Mouse (Mus musculus): Measurements from ENCODE around the gene Diras2. TPM values are rescaled to one million over a fixed set of nuclear protein-coding genes. Genes with fewer than 3 reads are reported as not detected.
"Not testable (repeated sequence)": the region's sequence is repeated elsewhere in the genome, so short reads cannot be mapped to it uniquely, and the experiment has no call there.

The Diras2 gene
- polyA plus RNA-seq, 1 experiment from 2014 or later, result 2.6 TPM

GRCm38 (mm10) chr13:52510172-52510880 lies 20.8 kb downstream of the Diras2 start:
- Histone ChIP-seq H3K4me3 (no peak overlapping the region), H3K4me1 (no peaks in the 10 kb centered on the region), H3K27ac (replicated peaks) (no peak overlapping the region; the same call in 1 of the 2 replicates), H3K9ac (replicated peaks) (no peak overlapping the region), H3K9me3 (no peaks in the 10 kb centered on the region), H3K27me3 (no peaks in the 10 kb centered on the region), H3K4me2 (replicated peaks) (no peak overlapping the region), H3K36me3 (no peaks in the 10 kb centered on the region)
- 77% methylated on average over 4 of the region's 4 CpGs for WGBS
- no peak for ATAC-seq (replicated peaks)

DNA sequence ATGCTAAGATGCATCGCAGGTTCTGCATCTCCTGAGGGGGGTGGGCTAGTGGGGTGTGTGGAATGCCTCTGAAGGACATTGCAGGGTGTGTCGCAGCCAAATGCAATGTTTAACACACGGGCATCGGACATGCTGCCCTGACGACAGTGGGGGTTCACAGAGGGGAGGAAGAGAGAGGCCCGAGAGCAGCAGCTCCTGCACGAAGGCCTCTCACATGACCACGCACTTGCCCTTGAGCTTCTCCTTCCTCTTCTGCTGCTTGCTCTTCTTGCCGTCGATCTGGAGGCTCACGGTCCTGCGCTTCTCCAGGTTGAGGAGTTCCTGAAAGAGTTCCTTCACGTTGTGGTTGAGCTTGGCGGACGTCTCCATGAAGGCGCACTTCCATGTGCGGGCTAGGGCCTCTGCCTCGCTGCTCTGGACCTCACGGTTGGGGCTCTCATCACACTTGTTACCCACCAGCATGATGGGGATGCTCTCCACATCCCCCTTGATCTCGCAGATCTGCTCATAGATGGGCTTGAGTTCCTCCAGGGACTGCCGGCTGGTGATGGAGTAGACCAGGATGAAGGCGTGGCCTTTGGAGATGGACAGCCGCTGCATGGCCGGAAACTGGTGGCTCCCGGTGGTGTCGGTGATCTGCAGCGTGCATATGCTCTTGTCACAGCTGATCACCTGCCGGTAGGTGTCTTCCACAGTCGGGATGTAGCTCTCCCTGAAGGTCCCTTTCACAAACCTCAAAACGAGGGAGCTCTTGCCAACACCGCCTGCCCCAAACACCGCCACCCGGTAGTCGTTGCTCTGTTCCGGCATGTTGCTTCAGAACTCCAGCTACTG lies 23.4 kb downstream of the Diras2 start:
- Histone ChIP-seq H3K4me1 (no peaks in the 10 kb centered on the region), H3K4me3 (no peak overlapping the region), H3K9me3 (no peaks in the 10 kb centered on the region), H3K4me2 (replicated peaks) (no peak overlapping the region), H3K36me3 (no peaks in the 10 kb centered on the region), H3K27me3 (no peaks in the 10 kb centered on the region), H3K9ac (replicated peaks) (no peak overlapping the region), H3K27ac (replicated peaks) (no peak overlapping the region)
- WGBS, result 92% methylated on average over 35 of the region's 35 CpGs
- ATAC-seq (replicated peaks), result no peak

GRCm38 (mm10) chr13:52506822-52507221 lies 24.3 kb downstream of the Diras2 start:
- H3K36me3 ChIP-seq; H3K4me2 ChIP-seq (replicated peaks); ATAC-seq (replicated peaks); H3K4me3 ChIP-seq; H3K9me3 ChIP-seq; H3K9ac ChIP-seq (replicated peaks); H3K4me1 ChIP-seq; H3K27me3 ChIP-seq; H3K27ac ChIP-seq (replicated peaks): not testable (repeated sequence)
- WGBS, result 83% methylated on average over 3 of the region's 3 CpGs

GRCm38 (mm10) chr13:52505683-52506285 lies 25.3 kb downstream of the Diras2 start:
- H3K36me3 ChIP-seq; H3K4me1 ChIP-seq; H3K9me3 ChIP-seq; H3K9ac ChIP-seq (replicated peaks); H3K27me3 ChIP-seq; H3K4me3 ChIP-seq; H3K4me2 ChIP-seq (replicated peaks); ATAC-seq (replicated peaks); H3K27ac ChIP-seq (replicated peaks): not testable (repeated sequence)
- WGBS, result 85% methylated on average over 5 of the region's 5 CpGs

- no peak overlapping the region for H3K4me3 ChIP-seq
- no peaks in the 10 kb centered on the region for H3K36me3 ChIP-seq
- H3K27me3 ChIP-seq, result no peaks in the 10 kb centered on the region
- peak overlapping the region; percentile 34; the same call in 1 of the 2 replicates for H3K27ac ChIP-seq (replicated peaks)
- no peak overlapping the region for H3K9ac ChIP-seq (replicated peaks)
- H3K9me3 ChIP-seq, result no peaks in the 10 kb centered on the region
- H3K4me2 ChIP-seq (replicated peaks), result no peak overlapping the region
- peaks cover 7% of the 10 kb centered on the region; the same call in 1 of the 2 replicates for H3K4me1 ChIP-seq
- WGBS, result 38% methylated on average over 8 of the region's 8 CpGs
- no peak; the same call in 1 of the 2 replicates for ATAC-seq (replicated peaks)
Measured at GRCm38 (mm10) chr13:52501686-52502085, 29.4 kb downstream of the Diras2 start.

- Histone ChIP-seq H3K4me3 (no peak overlapping the region), H3K36me3 (no peaks in the 10 kb centered on the region), H3K9ac (replicated peaks) (no peak overlapping the region), H3K27ac (replicated peaks) (no peak overlapping the region), H3K4me2 (replicated peaks) (no peak overlapping the region), H3K27me3 (no peaks in the 10 kb centered on the region), H3K4me1 (peaks cover 7% of the 10 kb centered on the region; the same call in 1 of the 2 replicates), H3K9me3 (no peaks in the 10 kb centered on the region)
- no peak for ATAC-seq (replicated peaks)
- 78% methylated on average over 4 of the region's 4 CpGs for WGBS
Measured at GRCm38 (mm10) chr13:52497029-52497550, 34.0 kb downstream of the Diras2 start.

GRCm38 (mm10) chr13:52488821-52489220 lies 42.3 kb downstream of the Diras2 start:
- 80% methylated on average over 7 of the region's 7 CpGs for WGBS
- Histone ChIP-seq H3K27me3 (no peaks in the 10 kb centered on the region), H3K9me3 (no peaks in the 10 kb centered on the region), H3K27ac (replicated peaks) (no peak overlapping the region), H3K4me2 (replicated peaks) (no peak overlapping the region), H3K36me3 (no peaks in the 10 kb centered on the region), H3K4me1 (no peaks in the 10 kb centered on the region), H3K4me3 (no peak overlapping the region), H3K9ac (replicated peaks) (no peak overlapping the region)
- no peak for ATAC-seq (replicated peaks)

DNA sequence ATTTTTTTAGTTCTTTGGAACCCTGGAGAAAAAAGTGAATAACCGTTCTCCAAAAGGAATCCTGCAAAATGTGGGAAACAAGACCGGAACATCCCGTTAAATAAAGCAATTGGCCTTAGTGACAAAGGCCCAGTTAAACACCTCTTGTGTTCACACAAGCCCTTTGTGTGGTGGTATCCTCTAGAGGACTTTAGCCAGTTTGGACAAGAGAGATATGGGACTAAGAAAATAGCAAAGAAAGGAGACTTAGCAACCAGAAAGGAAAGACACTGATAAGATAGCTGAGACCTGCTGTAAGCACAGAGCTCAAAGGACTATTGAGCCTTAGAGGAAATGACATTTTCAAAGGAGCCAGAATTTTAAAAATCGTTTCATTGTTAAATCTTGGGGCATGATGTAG lies 47.0 kb downstream of the Diras2 start:
- Histone ChIP-seq H3K9ac (replicated peaks) (no peak overlapping the region), H3K4me1 (no peaks in the 10 kb centered on the region), H3K27ac (replicated peaks) (no peak overlapping the region), H3K36me3 (no peaks in the 10 kb centered on the region), H3K27me3 (no peaks in the 10 kb centered on the region), H3K4me3 (no peak overlapping the region), H3K9me3 (no peaks in the 10 kb centered on the region), H3K4me2 (replicated peaks) (no peak overlapping the region)
- ATAC-seq (replicated peaks), result no peak
- WGBS, result 79% methylated on average over 4 of the region's 4 CpGs

DNA sequence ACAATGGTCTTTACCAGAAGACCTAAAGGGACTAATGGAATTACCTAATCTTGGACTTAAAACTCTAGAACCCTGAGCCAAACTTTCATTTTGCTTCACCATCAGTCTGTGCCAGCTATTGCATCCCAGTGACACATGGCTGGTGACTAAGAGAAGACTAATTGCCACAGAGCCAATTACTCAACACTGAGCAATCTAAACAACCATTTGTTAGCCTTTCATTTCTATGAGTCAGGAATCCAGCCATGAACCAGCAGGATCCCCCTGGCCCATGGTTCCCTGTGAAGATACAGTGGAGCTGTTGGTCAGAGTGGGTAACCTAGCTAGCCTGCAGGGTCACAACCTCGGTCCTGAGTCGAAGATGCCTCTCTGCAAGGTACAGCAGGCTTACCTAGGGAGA lies 49.3 kb downstream of the Diras2 start:
- no peaks in the 10 kb centered on the region for H3K36me3 ChIP-seq
- no peaks in the 10 kb centered on the region for H3K27me3 ChIP-seq
- H3K9ac ChIP-seq (replicated peaks), result no peak overlapping the region
- H3K4me1 ChIP-seq, result no peaks in the 10 kb centered on the region
- H3K9me3 ChIP-seq, result no peaks in the 10 kb centered on the region
- H3K4me3 ChIP-seq, result no peak overlapping the region
- H3K4me2 ChIP-seq (replicated peaks), result no peak overlapping the region
- WGBS, result 89% methylated on average over 2 of the region's 2 CpGs
- ATAC-seq (replicated peaks), result no peak
- H3K27ac ChIP-seq (replicated peaks), result no peak overlapping the region

DNA sequence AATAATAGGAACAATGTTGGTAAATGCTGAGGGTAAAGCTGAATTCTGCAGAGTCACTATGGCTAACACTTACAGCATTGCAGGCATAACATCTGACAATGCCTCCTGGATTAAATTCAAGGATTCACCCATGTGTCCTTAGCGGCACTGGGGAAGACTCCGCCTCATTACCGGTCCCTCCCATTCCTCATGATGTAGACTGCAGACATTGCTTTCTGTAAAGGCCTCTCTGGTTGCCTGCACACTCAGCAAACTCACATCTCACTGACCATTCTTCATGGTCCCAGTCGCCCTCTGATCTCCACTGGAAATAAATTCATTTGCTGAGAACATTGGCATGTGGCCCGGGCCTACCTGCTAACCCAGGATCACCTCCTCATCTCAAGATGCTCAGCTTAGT lies 51.9 kb downstream of the Diras2 start:
- Histone ChIP-seq H3K4me3 (no peak overlapping the region), H3K9me3 (no peaks in the 10 kb centered on the region), H3K9ac (replicated peaks) (no peak overlapping the region), H3K4me1 (no peaks in the 10 kb centered on the region), H3K27me3 (no peaks in the 10 kb centered on the region), H3K36me3 (no peaks in the 10 kb centered on the region), H3K4me2 (replicated peaks) (no peak overlapping the region), H3K27ac (replicated peaks) (no peak overlapping the region)
- ATAC-seq (replicated peaks), result no peak
- 93% methylated on average over 5 of the region's 5 CpGs for WGBS

DNA sequence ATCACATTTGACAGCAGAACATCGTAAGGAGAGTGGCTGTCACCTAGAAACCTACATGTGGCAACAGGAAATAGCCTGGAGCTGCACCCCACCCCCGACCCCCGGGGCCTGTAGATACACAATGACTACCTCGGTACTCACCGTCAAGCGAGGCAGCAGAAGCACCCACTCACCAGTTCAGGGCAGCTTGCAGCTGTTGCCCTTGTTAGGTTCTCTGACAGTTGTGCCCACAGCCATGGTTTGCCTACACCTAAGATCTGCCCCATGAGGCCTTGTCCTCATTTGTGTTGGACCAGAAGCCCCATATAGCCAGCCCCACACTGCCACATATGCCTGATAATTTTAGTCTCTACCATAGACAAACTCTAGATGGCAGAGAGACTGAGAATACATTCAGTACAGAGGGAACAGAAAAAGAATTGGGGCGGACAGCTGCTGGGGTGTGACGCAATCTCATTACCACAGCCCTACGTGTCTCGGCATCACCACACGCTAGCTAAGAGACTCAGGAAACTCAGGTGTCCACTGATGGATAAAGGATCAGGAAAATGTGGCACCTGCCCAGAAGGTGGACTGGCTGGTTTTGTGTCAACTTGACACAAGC lies 54.0 kb downstream of the Diras2 start:
- Histone ChIP-seq H3K4me2 (replicated peaks) (no peak overlapping the region), H3K9me3 (no peaks in the 10 kb centered on the region), H3K27me3 (no peaks in the 10 kb centered on the region), H3K9ac (replicated peaks) (no peak overlapping the region), H3K27ac (replicated peaks) (no peak overlapping the region), H3K36me3 (no peaks in the 10 kb centered on the region), H3K4me3 (no peak overlapping the region), H3K4me1 (no peaks in the 10 kb centered on the region)
- no peak for ATAC-seq (replicated peaks)
- 92% methylated on average over 11 of the region's 11 CpGs for WGBS

- H3K9me3 ChIP-seq, result no peaks in the 10 kb centered on the region
- no peak overlapping the region for H3K27ac ChIP-seq (replicated peaks)
- 67% methylated on average over 3 of the region's 3 CpGs for WGBS
- no peaks in the 10 kb centered on the region for H3K36me3 ChIP-seq
- H3K4me3 ChIP-seq, result no peak overlapping the region
- no peak overlapping the region for H3K4me2 ChIP-seq (replicated peaks)
- no peak overlapping the region for H3K9ac ChIP-seq (replicated peaks)
- H3K4me1 ChIP-seq, result no peaks in the 10 kb centered on the region
- H3K27me3 ChIP-seq, result no peaks in the 10 kb centered on the region
- no peak for ATAC-seq (replicated peaks)
Measured at GRCm38 (mm10) chr13:52476222-52476621, 54.9 kb downstream of the Diras2 start.

Data from forebrain, embryonic 15.5 days (tissue).